Mouse (Mus musculus): ENCODE data around the gene Gm13043. TPM values are rescaled to one million over a fixed set of nuclear protein-coding genes. Genes with fewer than 3 reads are reported as not detected.
"Not testable (repeated sequence)": the region's sequence is repeated elsewhere in the genome, so short reads cannot be mapped to it uniquely, and the experiment has no call there.

Gm13043 gene
- not detected for total RNA-seq (2022)

DNA sequence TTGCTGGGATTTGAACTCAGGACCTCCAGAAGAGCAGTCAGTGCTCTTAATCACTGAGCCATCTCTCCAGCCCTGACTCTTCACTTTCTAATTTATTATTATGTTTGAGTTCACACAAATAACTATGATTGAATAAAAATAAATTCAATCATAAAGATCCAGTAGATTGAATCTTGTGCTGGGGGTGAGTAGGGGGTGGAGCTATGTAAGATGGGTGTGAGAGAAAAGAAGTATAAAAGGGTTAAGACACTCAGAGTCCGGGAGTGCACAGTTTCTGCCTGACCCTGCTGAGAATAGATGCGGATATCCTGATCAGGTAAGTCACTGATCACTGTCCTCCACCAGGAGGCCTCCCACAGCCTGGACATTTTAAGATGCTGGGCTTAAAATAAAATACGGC, at the start of gene Gm13043:
Gm13043 (plus strand) TSS at position 301 of the 400 bp plus-strand sequence.
- DNase-seq (ENCODE audit: low spot score in 2 of 2): no peak

DNA sequence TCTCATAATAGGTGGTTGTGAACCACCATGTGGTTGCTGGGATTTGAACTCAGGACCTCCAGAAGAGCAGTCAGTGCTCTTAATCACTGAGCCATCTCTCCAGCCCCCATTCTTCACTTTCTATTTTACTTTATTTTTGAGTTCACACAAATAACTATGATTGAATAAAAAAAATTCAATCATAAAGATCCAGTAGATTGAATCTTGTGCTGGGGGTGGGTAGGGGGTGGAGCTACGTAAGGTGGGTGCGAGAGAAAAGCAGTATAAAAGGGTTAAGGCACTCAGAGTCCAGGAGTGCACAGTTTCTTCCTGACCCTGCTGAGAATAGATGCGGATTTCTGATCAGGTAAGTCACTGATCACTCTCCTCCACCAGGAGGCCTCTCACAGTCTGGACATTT, 24.5 kb downstream of the Gm13043 start, which contains the start of gene Gm13040:
Gm13040 (plus strand) TSS at position 301 of the 400 bp plus-strand sequence.
- DNase-seq (ENCODE audit: low spot score in 2 of 2): not testable (repeated sequence)

DNA sequence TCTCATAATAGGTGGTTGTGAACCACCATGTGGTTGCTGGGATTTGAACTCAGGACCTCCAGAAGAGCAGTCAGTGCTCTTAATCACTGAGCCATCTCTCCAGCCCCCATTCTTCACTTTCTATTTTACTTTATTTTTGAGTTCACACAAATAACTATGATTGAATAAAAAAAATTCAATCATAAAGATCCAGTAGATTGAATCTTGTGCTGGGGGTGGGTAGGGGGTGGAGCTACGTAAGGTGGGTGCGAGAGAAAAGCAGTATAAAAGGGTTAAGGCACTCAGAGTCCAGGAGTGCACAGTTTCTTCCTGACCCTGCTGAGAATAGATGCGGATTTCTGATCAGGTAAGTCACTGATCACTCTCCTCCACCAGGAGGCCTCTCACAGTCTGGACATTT, 40.3 kb downstream of the Gm13043 start, which contains the start of the genes BC080695 and Gm13057:
BC080695 (plus strand) TSS at position 301 of the 400 bp plus-strand sequence.
Gm13057 (plus strand) TSS at position 310 of the 400 bp plus-strand sequence.
- not testable (repeated sequence) for DNase-seq (ENCODE audit: low spot score in 2 of 2)

Other genes with a start within 250 kb of the Gm13043 start
- gene Pdpn, start 211.8 kb upstream of the Gm13043 start, total RNA-seq (2022): 10 to 100 TPM; 15.2 to 25.6 (median 19.6) TPM
- gene Lrrc38, start 161.6 kb upstream of the Gm13043 start, total RNA-seq (2022): 1 to 10 TPM; 1.5 to 2.2 (median 1.8) TPM
- under 1 TPM in 2 of 4 experiments, not detected in 2; 0.13 TPM for gene Pramel1, start 116.9 kb upstream of the Gm13043 start, total RNA-seq (2022)
- gene Pramef8, start 98.9 kb upstream of the Gm13043 start, total RNA-seq (2022): 10 to 100 TPM; 10.4 to 15.2 (median 11.8) TPM
- not detected for gene Oog4, start 61.0 kb upstream of the Gm13043 start, total RNA-seq (2022)
- gene Gm13040, start 24.6 kb downstream of the Gm13043 start, total RNA-seq (2022): not detected
- not detected for gene BC080695, start 40.4 kb downstream of the Gm13043 start, total RNA-seq (2022)
- gene Gm13057, start 40.4 kb downstream of the Gm13043 start, total RNA-seq (2022): not detected
- gene Gm13083, start 103.7 kb downstream of the Gm13043 start, total RNA-seq (2022): not detected
- gene Gm13088, start 145.9 kb downstream of the Gm13043 start, total RNA-seq (2022): not detected
- not detected for gene Gm13089, start 191.4 kb downstream of the Gm13043 start, total RNA-seq (2022)
- not detected for gene Gm13078, start 208.1 kb downstream of the Gm13043 start, total RNA-seq (2022)